Mouse (Mus musculus) spleen, postnatal 10 days (tissue): ENCODE data around the gene Rasgrp4.
"Not testable (repeated sequence)": the region's sequence is repeated elsewhere in the genome, so short reads cannot be mapped to it uniquely, and the experiment has no call there.

Experiments
- DNase-seq, 2 experiments: peaks; one replicate each; pipeline ENCODE4 v3.0.0; 2021 to 2022; ENCODE audit warnings: low spot score in 2 of 2

The Rasgrp4 gene

GRCm38 (mm10) chr7:29134693-29135386 lies at the start of gene Rasgrp4:
Rasgrp4 (plus strand) TSS chr7:29134851.
- DNase-seq, result peak in 1 of 2 experiments; percentile 67

GRCm38 (mm10) chr7:29085981-29086380 lies 48.7 kb upstream of the Rasgrp4 start:
- DNase-seq, result no peak

GRCm38 (mm10) chr7:29086902-29087301 lies 47.7 kb upstream of the Rasgrp4 start:
- no peak for DNase-seq

- no peak for DNase-seq
Observed at GRCm38 (mm10) chr7:29088817-29089216, 45.8 kb upstream of the Rasgrp4 start.

GRCm38 (mm10) chr7:29097131-29097530 lies 37.5 kb upstream of the Rasgrp4 start:
- DNase-seq, result no peak

- DNase-seq, result no peak
Observed at GRCm38 (mm10) chr7:29101286-29102017, 33.2 kb upstream of the Rasgrp4 start.

- DNase-seq, result no peak
Observed at GRCm38 (mm10) chr7:29108992-29109955, 25.4 kb upstream of the Rasgrp4 start.

- no peak for DNase-seq
Observed at GRCm38 (mm10) chr7:29118142-29118851, 16.4 kb upstream of the Rasgrp4 start.

- no peak for DNase-seq
Observed at GRCm38 (mm10) chr7:29119526-29119925, 15.1 kb upstream of the Rasgrp4 start.

GRCm38 (mm10) chr7:29122821-29123220 lies 11.8 kb upstream of the Rasgrp4 start:
- DNase-seq, result no peak

- DNase-seq, result no peak
Observed at GRCm38 (mm10) chr7:29123531-29124358, 10.9 kb upstream of the Rasgrp4 start.

GRCm38 (mm10) chr7:29124970-29125369 lies 9.7 kb upstream of the Rasgrp4 start, which contains the start of gene Ryr1:
Ryr1 (minus strand) TSS chr7:29125179.
- DNase-seq, result peak in 1 of 2 experiments; percentile 69

- peak; percentile 51 to 80 for DNase-seq
Observed at GRCm38 (mm10) chr7:29126173-29126915, 8.3 kb upstream of the Rasgrp4 start.

GRCm38 (mm10) chr7:29128725-29129124 lies 5.9 kb upstream of the Rasgrp4 start:
- DNase-seq, result no peak

GRCm38 (mm10) chr7:29134230-29134629 lies 421 bp upstream of the Rasgrp4 start:
- no peak for DNase-seq

- DNase-seq, result no peak
Observed at GRCm38 (mm10) chr7:29137429-29137828, 2.8 kb downstream of the Rasgrp4 start.

GRCm38 (mm10) chr7:29139237-29139636 lies 4.6 kb downstream of the Rasgrp4 start:
- not testable (repeated sequence) for DNase-seq

- DNase-seq, result no peak
Observed at GRCm38 (mm10) chr7:29141416-29141815, 6.8 kb downstream of the Rasgrp4 start.

- no peak for DNase-seq
Observed at GRCm38 (mm10) chr7:29144006-29144405, 9.4 kb downstream of the Rasgrp4 start.
